Mouse (Mus musculus) cerebellum, adult 2 months (tissue): ENCODE data around the gene Exd1. TPM values are rescaled to one million over a fixed set of nuclear protein-coding genes. Genes with fewer than 3 reads are reported as not detected.

Experiments used
- DNase-seq, 2 experiments: peaks; one replicate each; pipeline ENCODE4 v3.0.0; 2021
- H3K27ac ChIP-seq: fragments of 200-500 bp; 2 replicates; pipeline ENCODE4 v1.5.1; 2012; ENCODE audit warnings: low read length, control low read depth, inconsistent platforms; ENCODE audit not compliant: insufficient read depth
- H3K27me3 ChIP-seq: fragments of 200-500 bp; 2 replicates; pipeline ENCODE4 v1.6.1; 2012; ENCODE audit warnings: inconsistent platforms, mild to moderate bottlenecking, low read length, moderate library complexity; ENCODE audit not compliant: control insufficient read depth, insufficient read depth
- H3K4me1 ChIP-seq: fragments of 200-500 bp; 2 replicates; pipeline ENCODE4 v1.6.1; 2011; ENCODE audit warnings: low read length; ENCODE audit not compliant: control insufficient read depth, insufficient read depth
- H3K4me3 ChIP-seq: fragments of 200-500 bp; replicated peaks from 2 replicates; pipeline ENCODE3; 2011; ENCODE audit warnings: mild to moderate bottlenecking, low read depth, low read length, control low read depth; ENCODE audit not compliant: insufficient read depth
- CTCF ChIP-seq: fragments of 200-500 bp; IDR thresholded peaks from 2 replicates; pipeline ENCODE4 v1.5.1; 2011; ENCODE audit warnings: low read depth, mild to moderate bottlenecking, control low read depth, low read length, moderate library complexity, borderline replicate concordance; ENCODE audit not compliant: insufficient read depth
- POLR2A ChIP-seq: fragments of 200-500 bp; IDR thresholded peaks from 2 replicates; pipeline ENCODE4 v1.6.1; 2011; ENCODE audit warnings: low read length, control low read depth, borderline replicate concordance; ENCODE audit not compliant: insufficient read depth
- WGBS: fragments of 180-500 bp; shearing (Covaris S2); methylation state at CpG from one replicate; pipeline ENCODE4 v1.1.7; 2018; 5-methylcytosine and 5-hydroxymethylcytosine counted together
- polyA plus RNA-seq: library from polyadenylated mRNA; depleted of rRNA; stranded (reverse); fragments of >200 nt; gene quantifications from 2 replicates; pipeline ENCODE4 v1.2.3, GENCODE M21; 2012; rRNA removed

Exd1 gene
- polyA plus RNA-seq: 0.90 and 1.2 TPM in 2 replicates

- DNase-seq: peak; percentile 99
- WGBS: under 1% methylated on average over 57 of the region's 57 CpGs
- TF ChIP-seq CTCF (no peak), POLR2A (peak; percentile 85)
These were observed at the start of gene Exd1, which contains the start of gene Chp1 for GRCm38 (mm10) chr2:119547522-119548370. Exd1 (minus strand) TSS chr2:119547627. Chp1 (plus strand) TSS chr2:119547697.

DNA sequence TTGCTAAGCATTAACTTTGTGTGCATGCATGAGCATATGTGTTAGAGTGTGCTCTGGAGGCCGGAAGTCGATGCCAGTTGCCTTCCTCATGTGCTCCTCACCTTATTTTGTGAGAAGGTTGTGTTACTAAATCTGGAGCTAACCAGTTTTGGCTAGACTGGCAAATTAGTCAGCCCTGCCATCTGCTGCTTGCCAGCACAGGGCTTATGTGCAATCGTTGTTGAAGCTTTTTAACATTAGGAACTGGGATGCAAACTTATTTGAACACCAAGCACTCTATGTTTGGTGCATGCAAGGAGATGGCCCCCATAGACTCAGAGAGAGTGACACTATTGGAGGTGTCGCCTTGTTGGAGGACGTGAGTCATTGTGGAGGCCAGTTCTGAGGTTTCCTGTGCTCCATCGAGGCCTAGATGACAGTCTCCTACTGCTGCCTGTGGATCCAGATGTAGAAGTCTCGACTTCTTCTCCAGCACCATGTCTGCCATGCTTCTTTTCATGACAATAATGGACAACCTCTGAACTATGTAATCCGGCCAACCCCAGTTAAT lies 49.4 kb upstream of the Exd1 start:
- Histone ChIP-seq H3K4me1 (peaks cover 20% of the 10 kb centered on the region), H3K27ac (peak overlapping the region; percentile 23; the same call in 1 of the 2 replicates), H3K27me3 (no peaks in the 10 kb centered on the region), H3K4me3 (peak overlapping the region; percentile 45)
- 37% methylated on average over 8 of the region's 8 CpGs for WGBS
- TF ChIP-seq POLR2A: no peak
- TF ChIP-seq CTCF: no peak
- DNase-seq: peak; percentile 55 to 75

More at GRCm38 (mm10) chr2:119547522-119548370, at the start of gene Exd1, which contains the start of gene Chp1:
- H3K4me3 ChIP-seq: peak within 1 kb of the TSS; percentile 78
- H3K4me1 ChIP-seq: peaks cover 5% of the 10 kb centered on the region; the same call in 1 of the 2 replicates
- no peaks in the 10 kb centered on the region for H3K27me3 ChIP-seq
- H3K27ac ChIP-seq: peak within 1 kb of the TSS; percentile 88

GRCm38 (mm10) chr2:119595308-119595707 lies 47.9 kb upstream of the Exd1 start:
- H3K27ac ChIP-seq: no peak overlapping the region
- no peak for DNase-seq
- TF ChIP-seq POLR2A (no peak), CTCF (no peak)
- H3K4me3 ChIP-seq: peak overlapping the region; percentile 94
- no peaks in the 10 kb centered on the region for H3K27me3 ChIP-seq
- 9% methylated on average over 4 of the region's 4 CpGs for WGBS
- H3K4me1 ChIP-seq: peaks cover 16% of the 10 kb centered on the region

DNA sequence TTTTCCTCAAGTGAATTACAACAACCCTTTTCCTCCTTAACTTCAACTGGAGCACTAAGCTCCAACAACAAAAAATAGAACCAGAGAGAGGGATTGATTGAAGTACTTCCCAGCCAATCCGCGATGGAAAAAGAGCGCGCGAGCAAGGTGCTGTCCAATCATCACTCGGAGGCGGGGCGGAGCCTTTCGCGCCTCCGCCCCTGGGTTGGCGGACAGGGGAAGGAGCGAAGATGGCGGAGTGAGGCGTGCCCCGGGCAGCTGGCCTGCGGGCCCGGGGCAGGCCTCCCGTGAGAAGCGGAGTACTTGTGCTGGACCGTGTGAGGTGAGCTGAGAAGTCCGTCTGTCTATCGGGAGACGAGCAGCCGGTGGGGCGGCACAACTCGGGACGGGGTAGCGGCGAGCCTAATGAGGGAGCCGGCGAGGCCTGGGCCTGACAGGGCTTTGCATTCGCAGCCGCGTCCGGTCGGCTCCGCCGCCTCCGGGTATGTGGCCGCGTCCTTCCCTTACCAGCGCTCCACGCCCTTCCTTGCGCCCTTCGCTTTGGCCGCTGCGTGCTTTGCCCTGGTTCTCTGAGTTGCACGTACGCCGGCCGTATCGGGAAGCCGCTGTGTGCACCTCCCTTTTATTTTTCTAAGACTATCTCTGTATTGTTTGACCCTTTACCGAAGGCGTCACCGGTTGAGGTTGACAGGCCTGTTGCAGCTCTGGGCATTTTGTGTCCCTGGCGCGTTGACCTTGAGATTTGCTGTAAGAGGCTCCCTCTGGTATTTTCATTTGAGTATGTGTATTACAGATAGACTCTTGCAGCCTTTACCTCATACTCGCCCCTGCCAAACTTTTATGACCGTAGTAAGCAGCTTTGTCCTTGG lies 46.9 kb upstream of the Exd1 start:
- no peaks in the 10 kb centered on the region for H3K27me3 ChIP-seq
- peak overlapping the region; percentile 96 for H3K27ac ChIP-seq
- peak overlapping the region; percentile 94 for H3K4me3 ChIP-seq
- DNase-seq: peak; percentile 98
- under 1% methylated on average over 60 of the region's 61 CpGs for WGBS
- peaks cover 16% of the 10 kb centered on the region for H3K4me1 ChIP-seq
- no peak for TF ChIP-seq CTCF
- TF ChIP-seq POLR2A: peak; percentile 84; the same call in 1 of the 2 replicates

- H3K4me1 ChIP-seq: peaks cover 16% of the 10 kb centered on the region
- peak overlapping the region; percentile 52 for H3K4me3 ChIP-seq
- 5% methylated on average over 7 of the region's 7 CpGs for WGBS
- no peak for DNase-seq
- TF ChIP-seq POLR2A: no peak
- H3K27ac ChIP-seq: peak overlapping the region; percentile 51; the same call in 1 of the 2 replicates
- no peaks in the 10 kb centered on the region for H3K27me3 ChIP-seq
These were observed 46.3 kb upstream of the Exd1 start for GRCm38 (mm10) chr2:119593765-119594112.

- Histone ChIP-seq H3K4me3 (no peak overlapping the region), H3K4me1 (peaks cover 5% of the 10 kb centered on the region; the same call in 1 of the 2 replicates), H3K27ac (no peak overlapping the region), H3K27me3 (no peaks in the 10 kb centered on the region)
- TF ChIP-seq CTCF: no peak
- no peak for TF ChIP-seq POLR2A
- WGBS: 85% methylated on average over 3 of the region's 3 CpGs
- DNase-seq: no peak
These were observed 43.8 kb upstream of the Exd1 start for GRCm38 (mm10) chr2:119591247-119591646.

- TF ChIP-seq CTCF: peak; percentile 66
- no peak for TF ChIP-seq POLR2A
- H3K27me3 ChIP-seq: no peaks in the 10 kb centered on the region
- no peaks in the 10 kb centered on the region for H3K4me1 ChIP-seq
- WGBS: 16% methylated on average over 4 of the region's 4 CpGs
- DNase-seq: peak; percentile 25 to 51
- H3K4me3 ChIP-seq: no peak overlapping the region
- no peak overlapping the region for H3K27ac ChIP-seq
These were observed 40.0 kb upstream of the Exd1 start for GRCm38 (mm10) chr2:119587383-119587782.
